Mouse (Mus musculus) liver, embryonic 13.5 days (tissue): ENCODE data around the gene Smim27. TPM values are rescaled to one million over a fixed set of nuclear protein-coding genes. Genes with fewer than 3 reads are reported as not detected.
A peak's percentile ranks its signal among the peaks of the same experiment; 100 is the strongest.

Experiments used
- ATAC-seq: fragments of 200-750 bp; cut with Nextera tagmentation; 2 replicates; pipeline ENCODE4 v1.8.0; 2017; ENCODE audit warnings: low read depth, mild to moderate bottlenecking, moderate number of reproducible peaks, moderate library complexity
- DNase-seq: peaks from one replicate; pipeline ENCODE4 v3.0.0; 2022
- H3K27ac ChIP-seq: fragments of 300-500 bp; sonication (generic); 2 replicates; pipeline ENCODE4 v1.5.1; 2015; ENCODE audit warnings: moderate library complexity, mild to moderate bottlenecking, inconsistent platforms
- H3K27me3 ChIP-seq: fragments of 300-500 bp; sonication (generic); 2 replicates; pipeline ENCODE4 v1.6.1; 2015; ENCODE audit warnings: mild to moderate bottlenecking, inconsistent platforms
- H3K36me3 ChIP-seq: fragments of 300-500 bp; sonication (generic); 2 replicates; pipeline ENCODE4 v1.6.1; 2015; ENCODE audit warnings: mild to moderate bottlenecking, inconsistent platforms
- H3K4me1 ChIP-seq: fragments of 300-500 bp; sonication (generic); replicated peaks from 2 replicates; pipeline ENCODE4 v1.6.1; 2015; ENCODE audit warnings: inconsistent platforms
- H3K4me2 ChIP-seq: fragments of 300-500 bp; sonication (generic); 2 replicates; pipeline ENCODE4 v1.6.1; 2015; ENCODE audit warnings: inconsistent platforms, mild to moderate bottlenecking, moderate library complexity
- H3K4me3 ChIP-seq: fragments of 300-500 bp; sonication (generic); replicated peaks from 2 replicates; pipeline ENCODE4 v1.5.1; 2015; ENCODE audit warnings: mild to moderate bottlenecking, inconsistent platforms
- H3K9ac ChIP-seq: fragments of 300-500 bp; sonication (generic); 2 replicates; pipeline ENCODE4 v1.6.1; 2015; ENCODE audit warnings: mild to moderate bottlenecking, inconsistent platforms
- H3K9me3 ChIP-seq: fragments of 300-500 bp; sonication (generic); replicated peaks from 2 replicates; pipeline ENCODE4 v1.6.1; 2016; ENCODE audit warnings: inconsistent platforms
- WGBS: fragments of 180-500 bp; shearing (Covaris S2); methylation state at CpG from one replicate; pipeline ENCODE4 v1.1.7; 2015; ENCODE audit not compliant: insufficient replicate concordance; 5-methylcytosine and 5-hydroxymethylcytosine counted together
- polyA plus RNA-seq: library from polyadenylated mRNA; unstranded; fragments of >200 nt; fragmentation: Nextera tagmentation; extraction: Ambion mirVana; gene quantifications from 2 replicates; pipeline ENCODE4 v1.2.1, GENCODE M21; 2015

Gene Smim27
- 20.3 and 26.5 TPM in 2 replicates for polyA plus RNA-seq

DNA sequence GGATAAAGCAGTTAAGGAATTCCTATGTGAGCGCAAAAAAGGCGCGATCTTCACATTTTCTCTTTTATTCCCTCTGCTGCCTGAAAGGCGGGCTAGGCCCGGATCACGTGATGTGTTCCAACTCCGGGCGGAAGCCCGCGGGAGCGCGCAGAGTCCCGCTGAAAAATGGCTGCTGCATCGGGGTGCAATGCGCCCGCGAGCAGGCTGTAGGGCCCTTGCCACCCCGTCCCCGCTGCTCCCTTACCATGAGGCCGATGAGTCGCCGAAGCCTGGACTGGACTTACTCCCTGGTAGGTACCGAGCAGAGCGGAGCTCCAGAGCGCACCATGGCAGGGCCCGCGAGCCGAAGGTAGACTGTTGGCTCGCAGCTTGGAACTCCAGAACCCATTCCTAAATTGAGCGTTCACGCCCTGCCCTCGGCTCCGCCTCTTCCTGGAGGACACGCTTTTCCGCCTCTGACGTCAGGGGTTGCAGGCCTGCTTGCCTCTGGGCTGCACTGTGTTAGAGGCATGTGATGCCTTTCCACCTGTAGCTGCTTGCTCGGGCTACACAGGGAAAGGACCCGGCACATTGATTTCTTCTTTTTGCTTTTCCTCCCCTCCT lies at the start of gene Smim27, which contains the start of gene Topors:
Smim27 (plus strand) TSS at position 150 of the 603 bp plus-strand sequence.
Topors (minus strand) TSS at position 421 of the 603 bp plus-strand sequence.
- Histone ChIP-seq H3K27ac (peak within 1 kb of the TSS; percentile 93), H3K9ac (peak within 1 kb of the TSS; percentile 91), H3K4me2 (peak within 1 kb of the TSS; percentile 96), H3K4me3 (peak within 1 kb of the TSS; percentile 73), H3K27me3 (no peaks in the 10 kb centered on the region), H3K9me3 (no peaks in the 10 kb centered on the region), H3K4me1 (peaks cover 35% of the 10 kb centered on the region), H3K36me3 (peaks cover 36% of the 10 kb centered on the region)
- DNase-seq (peak; percentile 92), ATAC-seq (peak; percentile 93)
- WGBS: 0% methylated on average over 38 of the region's 38 CpGs

- WGBS: 24% methylated on average over 12 of the region's 12 CpGs
- H3K27me3 ChIP-seq: no peaks in the 10 kb centered on the region
- no peak overlapping the region; the same call in 1 of the 2 replicates for H3K4me2 ChIP-seq
- no peak overlapping the region for H3K9ac ChIP-seq
- ATAC-seq: no peak
- H3K4me3 ChIP-seq: no peak overlapping the region
- H3K27ac ChIP-seq: no peak overlapping the region
- H3K4me1 ChIP-seq: no peaks in the 10 kb centered on the region
- no peak for DNase-seq
- no peaks in the 10 kb centered on the region for H3K9me3 ChIP-seq
- no peaks in the 10 kb centered on the region for H3K36me3 ChIP-seq
Observed at GRCm38 (mm10) chr4:40220437-40220836, 48.9 kb upstream of the Smim27 start.

GRCm38 (mm10) chr4:40221004-40221760 lies 48.2 kb upstream of the Smim27 start:
- Histone ChIP-seq H3K9ac (no peak overlapping the region), H3K4me2 (peak overlapping the region; percentile 26), H3K4me1 (no peaks in the 10 kb centered on the region), H3K36me3 (no peaks in the 10 kb centered on the region), H3K9me3 (no peaks in the 10 kb centered on the region), H3K27ac (no peak overlapping the region), H3K4me3 (no peak overlapping the region), H3K27me3 (no peaks in the 10 kb centered on the region)
- ATAC-seq (no peak), DNase-seq (no peak)
- WGBS: 28% methylated on average over 14 of the region's 14 CpGs

GRCm38 (mm10) chr4:40221876-40222585 lies 47.3 kb upstream of the Smim27 start:
- H3K4me1 ChIP-seq: no peaks in the 10 kb centered on the region
- no peak for ATAC-seq
- DNase-seq: no peak
- H3K9me3 ChIP-seq: no peaks in the 10 kb centered on the region
- H3K27me3 ChIP-seq: no peaks in the 10 kb centered on the region
- H3K9ac ChIP-seq: no peak overlapping the region
- no peak overlapping the region for H3K4me2 ChIP-seq
- H3K4me3 ChIP-seq: no peak overlapping the region
- H3K36me3 ChIP-seq: no peaks in the 10 kb centered on the region
- no peak overlapping the region for H3K27ac ChIP-seq
- WGBS: 45% methylated on average over 21 of the region's 21 CpGs

GRCm38 (mm10) chr4:40226095-40226494 lies 43.3 kb upstream of the Smim27 start:
- no peak overlapping the region for H3K4me3 ChIP-seq
- DNase-seq: no peak
- WGBS: 57% methylated on average over 5 of the region's 5 CpGs
- H3K9me3 ChIP-seq: no peaks in the 10 kb centered on the region
- H3K36me3 ChIP-seq: no peaks in the 10 kb centered on the region
- H3K4me1 ChIP-seq: no peaks in the 10 kb centered on the region
- H3K27ac ChIP-seq: no peak overlapping the region
- H3K9ac ChIP-seq: no peak overlapping the region
- H3K4me2 ChIP-seq: no peak overlapping the region
- ATAC-seq: no peak
- H3K27me3 ChIP-seq: no peaks in the 10 kb centered on the region

DNA sequence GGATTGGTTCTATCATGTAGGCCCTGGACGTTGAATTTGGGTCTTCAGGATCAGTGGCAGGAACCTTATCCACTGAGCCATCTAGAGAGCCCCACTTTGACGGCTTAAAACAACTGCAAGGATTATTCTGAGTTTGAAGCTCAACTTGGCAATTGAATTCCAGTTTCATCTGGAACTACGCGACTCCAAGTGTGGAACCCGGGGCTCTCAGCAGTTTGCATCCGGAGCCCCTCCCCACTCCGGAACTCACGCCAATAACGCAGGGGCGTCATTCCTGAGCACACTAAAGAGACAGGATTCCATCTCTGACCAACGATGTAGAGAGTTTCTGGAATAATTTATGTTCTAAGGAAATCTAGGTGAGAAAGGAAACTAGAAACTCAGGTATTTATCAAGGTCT lies 42.2 kb upstream of the Smim27 start:
- Histone ChIP-seq H3K27me3 (no peaks in the 10 kb centered on the region), H3K4me2 (no peak overlapping the region), H3K27ac (no peak overlapping the region), H3K9me3 (no peaks in the 10 kb centered on the region), H3K4me1 (no peaks in the 10 kb centered on the region), H3K36me3 (no peaks in the 10 kb centered on the region), H3K4me3 (no peak overlapping the region), H3K9ac (no peak overlapping the region)
- DNase-seq: no peak
- WGBS: 73% methylated on average over 11 of the region's 11 CpGs
- no peak for ATAC-seq

GRCm38 (mm10) chr4:40227886-40228285 lies 41.5 kb upstream of the Smim27 start:
- H3K4me1 ChIP-seq: no peaks in the 10 kb centered on the region
- WGBS: 71% methylated on average over 7 of the region's 7 CpGs
- H3K4me3 ChIP-seq: no peak overlapping the region
- DNase-seq (no peak), ATAC-seq (no peak)
- H3K9me3 ChIP-seq: no peaks in the 10 kb centered on the region
- H3K27me3 ChIP-seq: no peaks in the 10 kb centered on the region
- no peak overlapping the region for H3K4me2 ChIP-seq
- H3K36me3 ChIP-seq: no peaks in the 10 kb centered on the region
- H3K27ac ChIP-seq: no peak overlapping the region
- H3K9ac ChIP-seq: no peak overlapping the region

- no peak for DNase-seq
- Histone ChIP-seq H3K27ac (no peak overlapping the region), H3K27me3 (no peaks in the 10 kb centered on the region), H3K4me2 (no peak overlapping the region), H3K9me3 (no peaks in the 10 kb centered on the region), H3K4me3 (no peak overlapping the region), H3K36me3 (no peaks in the 10 kb centered on the region), H3K9ac (no peak overlapping the region), H3K4me1 (no peaks in the 10 kb centered on the region)
- 80% methylated on average over 6 of the region's 6 CpGs for WGBS
- no peak for ATAC-seq
Observed at GRCm38 (mm10) chr4:40229723-40230122, 39.7 kb upstream of the Smim27 start.

- Histone ChIP-seq H3K27me3 (no peaks in the 10 kb centered on the region), H3K27ac (no peak overlapping the region), H3K4me2 (no peak overlapping the region), H3K4me1 (no peaks in the 10 kb centered on the region), H3K9ac (no peak overlapping the region), H3K9me3 (no peaks in the 10 kb centered on the region), H3K36me3 (peaks cover 3% of the 10 kb centered on the region; the same call in 1 of the 2 replicates), H3K4me3 (no peak overlapping the region)
- WGBS: 63% methylated on average over 7 of the region's 7 CpGs
- no peak for DNase-seq
- ATAC-seq: no peak
Observed at GRCm38 (mm10) chr4:40233062-40233664, 36.2 kb upstream of the Smim27 start.

GRCm38 (mm10) chr4:40234256-40234655 lies 35.1 kb upstream of the Smim27 start:
- H3K9ac ChIP-seq: no peak overlapping the region
- no peaks in the 10 kb centered on the region for H3K27me3 ChIP-seq
- DNase-seq (no peak), ATAC-seq (no peak)
- no peak overlapping the region for H3K27ac ChIP-seq
- 81% methylated on average over 6 of the region's 6 CpGs for WGBS
- no peak overlapping the region for H3K4me3 ChIP-seq
- no peaks in the 10 kb centered on the region for H3K9me3 ChIP-seq
- H3K36me3 ChIP-seq: peaks cover 3% of the 10 kb centered on the region; the same call in 1 of the 2 replicates
- peaks cover 7% of the 10 kb centered on the region; the same call in 1 of the 2 replicates for H3K4me1 ChIP-seq
- no peak overlapping the region for H3K4me2 ChIP-seq

DNA sequence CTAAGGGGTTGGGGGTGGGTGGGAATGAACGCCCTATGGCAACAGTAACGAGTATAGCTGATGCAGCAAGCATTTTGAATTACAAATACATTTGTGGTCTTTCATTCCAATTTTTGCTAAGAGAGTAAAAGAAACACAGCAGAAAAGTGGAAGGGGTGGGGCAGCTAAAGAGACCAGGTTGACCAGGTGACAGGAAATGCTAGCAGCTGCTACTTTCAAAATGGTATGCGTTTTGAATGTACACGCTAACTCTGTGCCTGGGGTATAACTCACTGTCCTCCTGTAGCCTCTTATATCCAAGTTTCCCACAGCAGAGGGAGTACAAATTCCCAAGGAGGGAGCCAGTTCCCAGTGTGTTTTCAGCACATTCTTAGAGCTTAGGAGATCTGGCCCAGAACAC lies 32.5 kb upstream of the Smim27 start:
- H3K36me3 ChIP-seq: peaks cover 3% of the 10 kb centered on the region; the same call in 1 of the 2 replicates
- H3K9ac ChIP-seq: no peak overlapping the region
- WGBS: 70% methylated on average over 4 of the region's 4 CpGs
- no peak overlapping the region for H3K4me2 ChIP-seq
- H3K27ac ChIP-seq: no peak overlapping the region
- no peaks in the 10 kb centered on the region for H3K27me3 ChIP-seq
- H3K9me3 ChIP-seq: no peaks in the 10 kb centered on the region
- DNase-seq: no peak
- H3K4me1 ChIP-seq: peaks cover 11% of the 10 kb centered on the region
- ATAC-seq: no peak
- no peak overlapping the region for H3K4me3 ChIP-seq
